ENCODE assay signal across 12 mouse cellular contexts in genomic region chr16:92653816-92654215, GRCm38 (mm10).
DNase-seq lines count a peak whose midpoint lies in the region; ATAC-seq lines count a peak whose summit lies in the region.
"Had no signal": no experiment of that assay in that cellular context is flagged by ENCODE, and none has a peak within 500 bp of the region (broad histone marks: within the 10 kb centered on the region; RNA-seq: fewer than 3 reads in every experiment).

No protein-coding gene starts in this region.

- H3K9me3 ChIP-seq in heart, embryonic 16.5 days (replicated peaks; ENCODE audit: control insufficient read depth, low read length), result no peaks in the 10 kb centered on the region
- H3K9me3 ChIP-seq: heart, embryonic 13.5 days; liver, embryonic 15.5 days had no signal

- H3K4me3 ChIP-seq in heart, embryonic 16.5 days (ENCODE audit: low read length), result no peak overlapping the region
- H3K4me3 ChIP-seq: heart, embryonic 13.5 days; liver, embryonic 15.5 days had no signal

- no peak for DNase-seq in heart, adult 18-20 months
- DNase-seq in A20 (ENCODE audit: low read depth, low spot score), result peak; percentile 10
- DNase-seq in fat pad, adult 2 months (ENCODE audit: extremely low read depth, low read depth, low spot score), result peak; percentile 57
- no peak for DNase-seq in cerebellum, adult 11 months
- no peak for DNase-seq in spleen, postnatal 14 days (ENCODE audit: low spot score in 2 of 2)
- DNase-seq: adrenal gland, postnatal 25 days had no signal

- 58% methylated on average over 5 of the region's 5 CpGs for WGBS in heart, embryonic 16.5 days

- H3K9ac ChIP-seq in heart, embryonic 16.5 days (ENCODE audit: low read length), result no peak overlapping the region
- H3K9ac ChIP-seq: heart, embryonic 13.5 days; liver, embryonic 15.5 days had no signal

- no peak overlapping the region for H3K4me2 ChIP-seq in heart, embryonic 16.5 days (ENCODE audit: low read depth, low read length)
- H3K4me2 ChIP-seq: heart, embryonic 13.5 days; liver, embryonic 15.5 days had no signal

- H3K27ac ChIP-seq in heart, embryonic 16.5 days (ENCODE audit: low read length), result no peak overlapping the region; the same call in 1 of the 2 replicates
- H3K27ac ChIP-seq: liver, embryonic 15.5 days had no signal

- 0 out of 2 replicates have a peak, but pooled peaks cover 2% of the 10 kb centered on the region for H3K27me3 ChIP-seq in heart, embryonic 16.5 days (ENCODE audit: control insufficient read depth, insufficient read depth, low read length)
- H3K27me3 ChIP-seq: liver, embryonic 15.5 days had no signal

- H3K36me3 ChIP-seq in heart, embryonic 16.5 days (ENCODE audit: control insufficient read depth, insufficient read depth), result no peaks in the 10 kb centered on the region
- H3K36me3 ChIP-seq: heart, embryonic 13.5 days had no signal

- H3K4me1 ChIP-seq in heart, embryonic 16.5 days (ENCODE audit: control insufficient read depth, insufficient read depth, low read length), result no peaks in the 10 kb centered on the region

- 0 out of 2 replicates have a peak, but pooled peaks have one; percentile 20 for ATAC-seq in heart, embryonic 16.5 days (replicated peaks; ENCODE audit: extremely low read depth, insufficient read depth, low FRiP score)
- peak; percentile 62 for ATAC-seq in megakaryocyte progenitor cell, adult 5-6 weeks (replicated peaks; ENCODE audit: poor library complexity)
- no peak for ATAC-seq in frontal cortex, adult (ENCODE audit: low TSS enrichment)
- ATAC-seq: forebrain, embryonic 16.5 days had no signal

Comparison
In these comparisons a context has a peak if more than half of its experiments do, and no peak if none do; other contexts are left out.
1. DNase-seq: peak in A20 (single experiment) and fat pad, adult 2 months (single experiment); none in heart, adult 18-20 months (0 of 2), cerebellum, adult 11 months (single experiment) and spleen, postnatal 14 days (0 of 2).